Mouse (Mus musculus): Measurements from ENCODE around the gene Hopx.

- no peak for TF ChIP-seq EP300 (optimal IDR thresholded peaks at IDR 0.05)
- no peak for TF ChIP-seq CTCF (IDR thresholded peaks at IDR 0.05; ENCODE audit: low read depth)
Observed at GRCm38 (mm10) chr5:77146459-77147170, 31.7 kb upstream of the Hopx start.

Data from stomach, postnatal 0 days (tissue).